Mouse (Mus musculus): Measurements from ENCODE around the gene 2310022B05Rik.
A peak's percentile ranks its signal among the peaks of the same experiment; 100 is the strongest.

2310022B05Rik gene

DNA sequence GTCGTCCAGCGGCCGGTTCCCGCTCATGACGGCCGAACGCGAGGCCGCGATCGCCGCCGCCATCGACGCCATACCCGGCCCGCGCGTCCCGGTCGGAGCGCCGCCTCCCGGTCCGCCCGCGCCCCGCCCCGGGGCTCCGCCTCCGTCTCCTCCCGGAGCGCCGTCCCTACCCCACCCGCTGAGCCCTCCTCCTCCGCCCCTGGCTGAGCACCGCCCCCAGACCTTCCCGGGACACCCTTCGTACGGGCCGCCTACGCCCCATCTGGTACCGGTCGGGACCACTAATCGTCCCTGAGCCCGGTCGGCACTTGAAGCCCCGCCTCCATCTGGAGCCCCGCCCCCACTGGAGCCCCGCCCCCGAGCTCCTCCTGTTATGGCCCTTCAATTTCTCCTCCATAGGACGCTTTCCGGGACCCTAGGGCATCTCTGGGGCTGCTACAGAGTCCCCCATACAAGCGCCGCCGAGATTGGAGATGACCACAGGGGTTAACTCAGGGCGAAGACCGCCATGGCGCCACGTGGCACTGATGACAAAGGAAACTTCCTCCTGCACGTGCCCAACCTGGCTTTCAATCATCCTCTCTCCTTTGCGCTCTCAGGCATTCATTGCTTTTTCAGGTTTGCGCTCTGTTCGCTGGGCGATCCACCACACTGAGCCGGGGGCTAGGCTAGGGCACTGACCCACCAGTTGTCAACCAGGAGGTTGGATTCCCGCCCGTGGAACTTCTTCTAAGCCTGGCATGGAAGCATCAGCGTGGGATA, at the start of gene 2310022B05Rik:
Gene 2310022B05Rik, minus strand, starts transcription at position 258 of the 762 bp plus-strand sequence.
- peak; percentile 68 for DNase-seq (ENCODE audit: low read depth, low spot score)

DNA sequence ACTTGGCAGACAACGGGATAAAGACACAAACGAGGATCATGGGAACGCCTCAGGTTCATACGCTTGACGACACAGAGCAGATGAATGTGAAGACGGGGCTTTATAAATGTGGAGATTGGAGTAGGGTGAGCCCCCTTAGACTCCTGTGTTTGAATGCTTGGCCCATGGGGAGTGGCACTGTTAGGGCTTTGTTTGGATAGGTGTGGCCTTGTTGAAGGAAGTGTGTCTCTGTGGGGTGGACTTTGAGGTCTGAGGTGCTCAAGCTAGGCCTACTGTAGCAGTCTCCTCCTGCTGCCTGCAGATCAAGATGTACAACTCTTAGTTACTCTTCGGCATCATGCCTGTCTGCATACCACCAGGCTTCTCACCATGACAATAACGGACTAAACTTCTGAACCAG, 42.7 kb upstream of the 2310022B05Rik start:
- no peak for DNase-seq (ENCODE audit: low read depth, low spot score)

DNA sequence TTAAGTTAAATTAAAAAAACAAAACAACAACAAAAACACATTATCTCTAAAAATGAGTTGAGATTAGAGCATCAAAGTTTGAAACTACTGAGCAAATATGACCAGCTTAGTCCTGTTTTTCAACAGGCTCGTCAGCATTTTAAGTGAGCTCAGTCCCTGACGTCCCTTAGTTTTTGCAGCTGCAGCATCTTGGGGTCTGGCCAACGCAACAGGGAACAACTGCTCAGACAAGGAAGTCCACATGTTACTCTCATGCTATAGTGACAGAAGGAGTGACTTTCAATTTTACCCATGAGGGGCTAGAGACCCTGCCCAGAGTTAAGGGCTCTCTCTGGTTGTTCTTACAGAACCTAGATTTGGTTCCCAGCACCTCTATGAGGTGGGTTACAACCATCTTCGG, 41.2 kb upstream of the 2310022B05Rik start:
- DNase-seq (ENCODE audit: low read depth, low spot score): no peak

DNA sequence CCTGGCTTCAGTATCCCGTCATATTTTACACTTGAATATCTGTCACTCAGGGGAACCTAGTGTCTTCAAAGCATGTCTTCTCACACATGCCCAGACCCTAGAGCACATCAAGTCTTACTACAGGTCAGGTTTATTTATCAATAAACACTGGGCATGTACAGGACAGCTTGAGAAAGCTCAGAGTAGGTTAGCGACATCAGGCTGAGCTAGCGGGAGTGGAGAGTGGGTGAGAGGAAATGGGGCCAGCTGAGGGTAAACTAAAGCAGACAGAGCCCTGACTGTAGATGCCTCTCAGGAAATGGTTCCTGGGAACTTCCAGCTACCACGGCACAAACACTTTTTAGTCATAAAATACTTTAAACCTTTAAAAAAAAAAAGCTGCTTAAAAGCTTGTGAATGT, 40.4 kb upstream of the 2310022B05Rik start:
- DNase-seq (ENCODE audit: low read depth, low spot score): no peak

DNA sequence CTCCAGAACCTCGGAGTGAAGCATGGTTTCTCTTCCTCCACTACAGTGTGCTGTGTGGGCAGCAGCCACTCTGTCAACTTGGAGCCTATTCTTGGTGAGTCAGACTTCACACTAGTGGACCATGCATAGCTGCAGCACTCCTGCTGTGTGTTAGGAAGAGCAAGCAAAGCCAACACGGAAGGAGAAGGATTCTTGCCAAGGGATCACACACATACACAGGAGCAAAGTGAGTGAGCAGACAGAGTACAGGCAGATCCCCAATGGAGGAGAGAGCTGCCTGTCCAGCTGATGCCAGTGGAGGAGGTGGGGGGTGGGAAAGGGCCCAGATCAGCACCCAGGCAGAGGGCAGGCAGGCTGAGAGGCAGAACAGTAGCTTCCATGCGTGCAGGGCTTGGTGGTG, 39.0 kb upstream of the 2310022B05Rik start:
- no peak for DNase-seq (ENCODE audit: low read depth, low spot score)

DNA sequence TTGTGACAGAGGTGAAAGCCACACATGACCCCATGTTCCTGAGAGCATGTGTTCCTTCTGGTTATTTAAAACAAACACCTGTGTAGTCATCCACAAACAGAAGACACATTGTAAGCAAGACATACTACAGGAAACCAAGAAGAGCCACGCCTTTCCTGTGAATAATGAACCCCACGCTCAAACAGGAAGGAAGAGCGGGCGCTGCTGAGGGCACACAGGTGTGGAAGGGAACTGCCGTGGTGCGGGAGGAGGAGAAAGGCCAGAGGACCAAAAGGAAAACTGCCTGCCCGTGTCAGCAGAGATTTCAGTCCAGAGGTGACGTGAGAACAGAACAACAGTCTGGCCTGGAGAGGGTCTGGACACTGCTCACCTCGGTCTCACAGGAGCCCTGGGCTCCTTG, 37.9 kb upstream of the 2310022B05Rik start:
- no peak for DNase-seq (ENCODE audit: low read depth, low spot score)

DNA sequence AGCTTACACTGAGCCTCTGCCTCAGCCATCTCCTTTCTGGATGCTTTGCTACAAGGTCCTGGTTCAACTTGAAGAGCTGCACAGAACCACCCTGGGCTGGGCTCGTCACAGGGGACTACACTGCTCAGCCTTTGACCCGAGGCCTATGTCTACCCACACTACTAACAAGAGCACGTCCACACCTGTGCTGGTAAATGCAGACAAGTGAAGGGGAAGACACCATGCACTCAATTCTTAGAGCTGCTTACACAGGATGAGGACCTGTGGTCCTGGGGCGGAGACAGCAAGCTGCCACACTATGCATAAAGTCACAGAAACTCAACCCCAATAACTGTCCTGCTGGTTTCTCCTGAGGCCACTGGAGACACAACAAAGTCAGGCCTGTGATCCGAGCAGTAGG, 37.1 kb upstream of the 2310022B05Rik start:
- no peak for DNase-seq (ENCODE audit: low read depth, low spot score)

DNA sequence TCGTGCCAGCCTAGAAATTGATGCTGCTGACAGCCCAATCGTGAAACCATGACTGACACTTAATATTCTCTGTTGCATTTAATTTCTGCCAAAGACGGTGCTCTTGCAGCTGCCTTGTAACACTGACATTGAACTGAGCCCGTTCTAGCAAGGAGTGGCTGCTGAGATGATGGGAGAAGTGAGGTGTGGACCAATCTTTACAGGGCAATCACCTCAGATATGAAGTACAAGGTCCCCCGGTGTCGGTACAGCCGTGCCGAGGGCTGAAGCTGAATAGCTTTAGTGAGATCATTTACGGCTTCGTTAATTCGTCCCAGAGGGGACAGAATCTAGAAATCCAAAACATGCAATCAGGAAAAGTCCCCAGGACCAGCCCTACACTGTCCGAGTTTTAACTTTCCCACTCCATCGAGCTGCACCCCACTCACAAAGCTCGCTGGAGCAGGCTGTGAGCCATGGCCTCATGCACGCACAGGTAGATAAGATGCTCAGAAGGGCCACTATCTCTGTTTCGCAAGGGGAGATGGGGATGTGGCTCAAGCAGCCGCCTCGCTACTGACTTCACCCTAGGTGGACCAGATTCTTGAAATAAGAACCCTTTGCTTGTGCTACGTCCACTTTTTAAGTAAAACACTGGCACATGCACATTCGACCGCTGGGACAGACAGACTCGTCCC, 32.4 kb upstream of the 2310022B05Rik start:
- DNase-seq (ENCODE audit: low read depth, low spot score): no peak

DNA sequence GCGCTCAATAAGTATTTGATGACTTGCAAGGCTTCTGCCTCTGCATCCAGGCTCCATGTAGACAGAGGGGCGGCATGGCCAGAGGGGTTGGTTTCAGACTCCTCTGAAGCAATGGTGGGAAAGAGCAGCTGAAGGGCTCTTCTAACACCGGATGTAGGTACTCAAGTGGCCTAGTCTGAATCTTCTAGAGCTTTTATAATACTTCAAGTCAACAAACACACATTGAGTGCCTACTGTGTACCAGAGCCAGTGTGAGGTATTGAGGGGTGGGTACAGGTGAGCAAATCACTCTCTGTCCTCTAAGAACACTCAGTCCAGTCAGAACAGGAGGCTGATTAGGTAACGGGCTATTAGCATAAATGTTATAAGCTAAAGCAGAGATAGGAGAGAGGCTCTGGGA, 28.5 kb upstream of the 2310022B05Rik start:
- DNase-seq (ENCODE audit: low read depth, low spot score): no peak

DNA sequence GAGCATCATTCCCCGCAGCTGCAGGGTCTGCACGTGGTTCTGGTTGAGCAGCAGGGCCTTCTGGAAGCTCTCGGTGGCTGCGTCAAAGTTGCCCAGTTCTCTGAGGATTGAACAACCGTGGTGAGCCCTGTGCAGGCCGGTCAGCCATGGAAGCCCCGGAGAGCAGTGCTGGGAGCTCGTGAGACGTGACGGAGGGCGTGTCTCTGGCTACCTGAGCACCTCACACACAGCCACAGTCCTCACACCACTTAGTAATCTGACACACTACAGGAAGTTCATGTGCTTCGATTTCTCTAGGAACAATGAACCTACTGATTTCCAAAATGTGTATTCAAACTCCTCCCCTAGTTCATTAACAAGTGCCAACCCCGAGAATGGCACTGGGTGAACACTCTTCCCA, 25.7 kb upstream of the 2310022B05Rik start:
- DNase-seq (ENCODE audit: low read depth, low spot score): no peak

DNA sequence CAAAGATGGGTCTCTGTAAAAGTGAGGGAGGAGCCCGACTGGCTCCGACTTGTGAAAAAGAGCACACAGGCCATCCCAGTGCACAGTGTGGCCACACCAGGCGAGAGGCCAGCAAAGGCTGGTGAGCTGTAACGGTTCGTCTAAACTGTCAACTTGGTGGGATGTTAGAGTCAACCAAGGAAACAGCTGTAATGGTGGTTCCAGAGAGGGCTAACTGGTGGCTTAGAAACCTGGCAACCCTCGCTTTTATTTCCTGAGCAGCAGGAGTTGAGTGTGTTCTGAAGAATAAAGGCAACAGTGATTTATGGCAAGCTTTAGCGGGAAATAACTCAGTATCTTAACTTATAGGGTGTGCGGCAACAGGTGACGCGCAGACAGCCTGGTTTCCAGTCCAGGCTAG, 19.0 kb upstream of the 2310022B05Rik start:
- DNase-seq (ENCODE audit: low read depth, low spot score): no peak

DNA sequence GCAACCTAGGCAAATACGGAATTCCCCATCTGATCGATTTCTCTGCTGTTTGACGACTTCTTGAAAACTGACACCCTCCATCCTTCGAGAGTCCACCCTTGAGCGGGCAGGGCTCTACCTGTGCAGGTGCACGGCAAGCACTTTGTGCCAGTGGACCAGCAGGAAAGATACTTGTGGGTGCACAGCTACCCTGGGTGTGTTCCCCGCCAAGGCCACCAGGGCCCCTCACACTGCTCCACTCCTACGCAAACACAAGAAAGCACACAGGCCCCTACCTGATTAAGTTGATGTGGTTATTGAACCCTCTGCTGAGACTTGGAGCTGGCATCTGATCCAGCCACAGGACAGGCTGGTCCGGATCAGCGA, 18.6 kb upstream of the 2310022B05Rik start:
- no peak for DNase-seq (ENCODE audit: low read depth, low spot score)

DNA sequence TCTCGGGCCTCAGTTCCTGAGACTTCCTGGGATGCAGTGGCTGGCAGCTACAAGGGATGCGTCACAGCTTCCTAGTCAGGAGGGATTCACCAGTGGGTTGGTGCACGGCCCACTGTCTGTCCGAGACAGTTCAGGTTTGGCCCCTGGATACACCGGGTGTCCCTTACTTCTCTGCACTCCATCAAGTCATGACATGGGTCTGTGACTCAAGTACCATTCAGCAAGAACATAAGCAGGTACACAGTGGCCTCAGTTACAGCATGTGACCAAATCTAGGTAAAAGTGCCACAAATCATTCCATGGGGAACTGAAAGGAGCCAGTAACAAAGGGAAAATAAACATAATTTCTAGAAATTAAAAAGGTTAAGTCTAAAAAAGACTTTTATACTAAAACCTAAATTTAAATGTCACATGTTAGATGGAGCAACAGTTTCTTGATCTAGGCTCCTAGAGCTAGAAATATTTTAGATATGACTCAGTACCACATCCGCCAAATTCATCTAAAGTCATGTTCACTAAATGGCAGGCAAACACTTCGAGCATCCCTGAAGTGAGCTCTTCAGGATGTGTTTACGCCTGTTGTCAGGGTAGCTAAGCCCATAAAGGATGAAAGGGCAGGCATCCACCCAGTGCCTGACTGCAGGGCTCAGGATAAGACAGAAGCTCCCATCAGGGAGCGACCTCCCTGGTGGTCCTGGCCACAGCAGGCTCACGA, 18.1 kb upstream of the 2310022B05Rik start:
- no peak for DNase-seq (ENCODE audit: low read depth, low spot score)

DNA sequence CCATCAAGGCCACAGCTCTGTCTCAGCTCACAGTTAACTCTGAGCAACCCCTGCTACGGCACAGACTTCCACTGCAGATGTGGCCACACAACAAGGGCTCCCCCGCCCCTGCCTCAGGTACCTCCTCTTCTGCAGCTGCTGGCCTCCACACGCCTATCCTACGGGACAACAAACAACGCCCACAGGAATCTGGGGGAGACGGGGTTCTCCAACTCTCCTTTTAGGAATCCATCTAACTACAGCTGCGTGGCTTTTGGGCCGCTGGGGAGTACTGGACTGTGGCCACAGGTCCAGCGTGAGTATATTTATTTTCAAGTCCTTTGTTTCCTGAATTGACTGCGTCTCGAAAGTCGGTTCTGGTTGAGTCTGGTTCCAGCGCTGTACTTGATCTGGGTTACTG, 15.1 kb upstream of the 2310022B05Rik start:
- DNase-seq (ENCODE audit: low read depth, low spot score): no peak

DNA sequence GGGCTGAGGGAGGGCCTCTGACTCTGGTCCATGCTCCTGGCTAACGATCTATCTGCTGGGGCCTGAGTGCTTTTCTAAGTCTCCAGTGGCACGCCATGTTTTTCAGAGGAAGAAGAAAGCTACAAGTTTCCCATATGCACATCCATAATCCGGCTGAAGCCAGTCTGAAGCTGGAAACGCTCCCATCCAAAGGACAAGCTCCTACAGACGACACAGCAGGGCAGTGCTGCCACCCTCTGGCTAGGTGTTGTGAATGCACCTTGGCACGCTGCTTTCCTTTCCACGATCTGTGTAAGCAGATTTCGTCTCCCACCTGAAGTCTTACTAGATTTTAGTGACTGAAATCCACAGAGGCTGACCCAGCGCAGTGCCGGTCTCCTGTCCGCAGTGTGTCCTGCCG, 14.3 kb upstream of the 2310022B05Rik start:
- no peak for DNase-seq (ENCODE audit: low read depth, low spot score)

DNA sequence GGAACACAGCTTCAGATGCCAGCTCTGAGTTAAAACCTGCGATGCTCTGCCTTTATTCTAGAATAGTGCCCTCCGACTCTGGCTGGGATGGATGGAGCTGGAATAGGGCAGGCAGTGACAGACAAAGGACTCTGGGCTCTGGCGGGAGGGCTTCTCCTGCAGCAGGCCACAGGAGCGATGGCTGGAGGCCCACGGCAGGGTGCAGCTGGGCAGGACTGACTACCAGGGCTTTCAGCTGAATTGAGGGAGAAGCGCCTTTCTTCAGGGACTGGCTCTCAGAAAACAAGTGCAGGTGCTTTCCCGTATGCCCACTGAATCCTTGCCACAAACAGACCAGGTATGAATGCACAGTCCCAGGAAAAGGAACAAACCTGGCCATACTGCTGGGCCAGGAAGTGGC, 13.9 kb upstream of the 2310022B05Rik start:
- no peak for DNase-seq (ENCODE audit: low read depth, low spot score)

DNA sequence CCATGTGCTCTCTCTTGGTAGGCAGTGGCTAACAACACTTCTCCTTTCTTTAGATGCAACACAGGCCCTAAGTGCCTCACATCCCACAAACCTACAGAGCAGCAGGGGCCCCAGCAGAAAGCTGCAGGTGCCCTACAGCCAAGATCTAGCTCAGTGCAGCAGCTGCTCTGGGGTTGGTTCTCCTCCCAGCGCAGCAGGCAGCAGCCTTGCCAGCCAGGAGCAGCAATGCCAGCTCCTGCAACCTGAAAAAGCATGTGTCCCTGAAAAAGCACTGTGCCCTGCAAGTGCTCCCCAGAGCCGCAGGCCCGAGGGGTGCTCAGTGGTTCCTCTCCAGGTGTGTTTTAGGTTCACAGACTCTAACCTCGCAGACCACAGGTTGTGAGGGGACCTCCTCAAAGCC, 13.5 kb upstream of the 2310022B05Rik start:
- DNase-seq (ENCODE audit: low read depth, low spot score): no peak

DNA sequence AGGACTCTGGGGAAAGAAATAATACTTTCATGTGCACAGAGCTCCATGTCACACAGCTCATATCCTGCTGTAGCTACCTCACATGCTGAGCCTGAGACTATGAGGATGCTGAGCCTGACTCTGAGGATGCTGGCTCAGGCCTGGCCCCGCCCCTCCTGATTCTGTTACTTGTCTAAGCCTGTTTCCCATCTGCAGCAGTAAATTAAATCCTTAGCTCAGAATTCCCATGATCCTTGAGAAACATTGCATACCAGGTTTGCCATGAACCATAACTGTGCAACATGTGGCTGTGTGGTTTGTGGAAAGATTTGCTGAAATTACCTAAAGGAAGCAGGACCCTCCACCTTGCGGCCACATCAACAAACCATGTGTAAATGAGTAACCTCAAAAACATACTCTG, 9.2 kb upstream of the 2310022B05Rik start:
- no peak for DNase-seq (ENCODE audit: low read depth, low spot score)

DNA sequence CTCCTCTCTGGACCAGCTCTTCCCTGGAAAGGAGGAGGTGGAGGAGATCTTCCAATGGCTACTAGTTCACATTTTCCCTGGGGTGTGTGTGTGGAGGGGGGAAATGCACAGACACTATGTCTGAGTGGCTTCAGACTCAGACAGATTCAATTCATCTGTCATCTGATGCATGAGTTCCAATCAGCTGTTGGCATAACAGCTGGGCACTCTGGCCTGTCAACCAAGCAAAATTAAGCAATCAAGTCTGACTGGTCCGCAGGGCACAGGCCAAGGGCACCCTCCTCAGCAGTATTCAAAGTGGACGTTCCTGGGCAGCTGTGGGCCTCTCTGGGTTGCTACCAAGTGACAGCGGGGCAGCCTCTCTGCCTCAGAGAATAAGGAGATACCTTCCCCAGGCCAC, 5.6 kb upstream of the 2310022B05Rik start:
- no peak for DNase-seq (ENCODE audit: low read depth, low spot score)

DNA sequence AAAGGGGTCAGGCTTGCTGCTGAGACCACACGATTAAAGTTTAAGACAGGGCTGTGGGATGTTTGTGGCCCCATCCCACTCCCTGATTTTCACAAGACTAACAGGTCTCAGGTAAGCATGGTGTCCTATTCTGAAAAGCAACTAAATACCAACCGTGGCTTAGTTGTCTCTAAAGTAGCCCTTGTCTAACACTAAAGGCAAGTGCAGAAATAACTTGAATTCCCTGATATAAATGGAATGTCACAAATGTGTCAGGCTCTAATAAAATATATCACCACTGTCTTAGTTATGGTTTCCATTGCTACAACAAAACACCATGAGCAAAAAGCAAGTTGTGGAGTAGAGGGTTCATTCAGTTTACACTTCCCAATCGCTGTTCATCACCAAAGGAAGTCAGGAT, 1.2 kb upstream of the 2310022B05Rik start:
- no peak for DNase-seq (ENCODE audit: low read depth, low spot score)

DNA sequence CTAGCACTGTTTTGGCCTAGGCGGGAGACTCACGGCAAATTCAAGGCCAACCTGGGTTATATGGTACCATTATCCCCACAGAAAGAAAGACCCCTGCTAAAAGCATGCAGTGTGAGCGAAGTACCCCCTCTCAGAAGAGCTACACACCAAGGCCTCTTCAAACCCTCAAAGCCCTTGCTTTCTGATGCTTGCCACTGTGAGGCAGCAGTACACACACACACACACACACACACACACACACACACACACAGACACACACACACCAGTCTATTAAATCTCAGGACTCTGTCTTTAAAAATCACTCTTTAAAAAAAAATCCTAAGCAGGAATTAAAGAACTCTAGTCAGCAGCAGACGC, 683 bp upstream of the 2310022B05Rik start:
- no peak for DNase-seq (ENCODE audit: low read depth, low spot score)

DNA sequence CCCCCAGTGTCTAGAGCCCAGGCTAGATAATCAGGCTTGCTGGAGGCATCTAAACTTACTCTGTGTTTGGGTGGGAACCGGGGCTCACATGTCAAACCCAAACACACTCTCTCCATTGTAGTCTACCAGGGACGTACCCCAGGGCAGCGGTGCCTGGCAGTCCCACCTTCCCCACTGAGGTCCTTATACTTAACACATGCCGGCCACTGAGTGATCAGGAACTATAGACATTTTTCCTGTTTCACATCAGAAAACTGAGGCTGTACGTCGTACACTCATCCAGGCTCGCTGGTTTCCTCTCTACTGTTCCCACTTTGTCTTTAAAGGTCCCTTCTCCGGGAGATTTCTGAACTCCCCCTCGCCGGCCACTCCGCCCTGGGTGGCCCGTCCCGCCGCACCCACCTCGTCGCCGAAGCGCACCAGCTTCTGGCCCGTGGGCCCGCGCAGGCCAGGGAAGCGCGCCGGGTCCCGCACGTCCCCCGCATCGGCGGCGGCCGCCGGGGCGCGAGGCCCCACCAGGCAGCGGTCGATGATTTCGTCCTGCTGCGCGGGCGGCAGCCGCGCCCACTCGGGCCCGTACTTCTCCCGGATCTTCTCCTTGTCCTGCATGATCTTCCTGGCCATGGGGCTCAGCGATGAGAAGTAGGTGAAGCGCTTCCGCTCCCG, 590 bp downstream of the 2310022B05Rik start:
- DNase-seq (ENCODE audit: low read depth, low spot score): peak; percentile 15

Measured in c-Kit-negative CD71-positive TER-119-positive erythroid progenitor cells, embryonic 14.5 days (primary cell).